Mouse (Mus musculus) G1E (cell line): ENCODE measurements around the gene Cox8b.

ENCODE experiments used
- CTCF ChIP-seq: IDR thresholded peaks from 2 replicates; pipeline ENCODE4 v1.5.1; 2012; ENCODE audit warnings: low read depth, low read length, inconsistent platforms, mixed read lengths
- GATA2 ChIP-seq: IDR thresholded peaks from 2 replicates; pipeline ENCODE4 v1.6.1; 2012; ENCODE audit warnings: low read depth, low read length, inconsistent platforms, borderline replicate concordance
- POLR2AphosphoS5 ChIP-seq: IDR thresholded peaks from 2 replicates; pipeline ENCODE4 v1.6.1; 2012; ENCODE audit warnings: low read depth, low read length, inconsistent platforms; ENCODE audit not compliant: insufficient replicate concordance
- TAL1 ChIP-seq: conservative IDR thresholded peaks from 2 replicates; pipeline ENCODE4 v1.6.1; 2012; ENCODE audit warnings: low read depth, low read length, inconsistent platforms, mixed read lengths

GRCm38 (mm10) chr7:140912846-140913482, 12.7 kb upstream of the Cox8b start:
- no peak for TF ChIP-seq CTCF
- no peak for TF ChIP-seq POLR2AphosphoS5
- no peak for TF ChIP-seq TAL1
- no peak for TF ChIP-seq GATA2
